Mouse (Mus musculus) kidney, postnatal 36 days (tissue): ENCODE measurements at regions not wholly inside any gene's neighbourhood (a gene's known extent, or its start where the extent isn't known, plus 50 kb on each side); places are given as distances from the start of the nearest gene placed in this dataset.
"Not testable (repeated sequence)": the region's sequence is repeated elsewhere in the genome, so short reads cannot be mapped to it uniquely, and the experiment has no call there.

Experiments used
- DNase-seq, 2 experiments: peaks; one replicate each; pipeline ENCODE4 v3.0.0; 2021 to 2022; ENCODE audit warnings: mixed read lengths in 2 of 2

DNA sequence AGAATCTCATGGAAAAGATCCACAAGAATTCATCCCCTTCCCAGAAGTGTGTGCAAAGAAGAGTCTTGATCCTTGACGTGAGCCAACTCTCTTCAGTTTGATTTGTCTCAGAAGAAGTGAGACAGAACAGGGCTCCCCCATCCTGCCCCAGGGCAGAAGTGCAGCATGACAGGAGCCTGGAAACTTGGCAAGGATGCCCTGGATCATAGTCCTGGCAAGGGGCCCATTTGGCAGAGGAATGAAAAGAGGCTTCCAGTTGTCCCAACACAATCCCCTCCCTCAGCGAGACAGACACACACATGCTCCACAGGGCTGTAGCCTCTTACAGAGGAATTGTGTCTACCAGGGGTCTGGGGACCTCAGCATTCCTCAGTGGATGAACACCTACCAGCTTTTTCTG lies 102.7 kb downstream of the Ptpn20 start:
- DNase-seq = peak; percentile 90 to 93

DNA sequence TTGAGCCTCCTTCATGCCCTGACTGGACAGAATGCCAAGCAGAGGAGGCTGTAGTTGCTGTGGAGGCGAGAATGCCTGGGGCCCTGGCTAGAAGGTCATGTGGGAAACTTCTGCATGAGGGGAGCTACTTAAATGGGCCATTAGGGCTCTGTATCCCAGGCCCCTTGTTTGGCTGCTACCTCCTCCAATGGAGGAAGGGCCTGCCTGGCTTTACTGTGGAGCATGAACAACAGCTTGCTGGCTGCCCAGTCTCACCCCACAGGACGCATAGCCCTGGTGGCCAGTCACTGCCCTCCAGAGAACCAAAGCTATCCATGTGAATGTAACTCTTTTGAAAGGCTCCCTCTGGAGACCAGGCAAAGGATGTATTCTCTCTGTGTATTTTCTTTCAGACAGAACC lies 105.2 kb downstream of the Ptpn20 start:
- no peak for DNase-seq

DNA sequence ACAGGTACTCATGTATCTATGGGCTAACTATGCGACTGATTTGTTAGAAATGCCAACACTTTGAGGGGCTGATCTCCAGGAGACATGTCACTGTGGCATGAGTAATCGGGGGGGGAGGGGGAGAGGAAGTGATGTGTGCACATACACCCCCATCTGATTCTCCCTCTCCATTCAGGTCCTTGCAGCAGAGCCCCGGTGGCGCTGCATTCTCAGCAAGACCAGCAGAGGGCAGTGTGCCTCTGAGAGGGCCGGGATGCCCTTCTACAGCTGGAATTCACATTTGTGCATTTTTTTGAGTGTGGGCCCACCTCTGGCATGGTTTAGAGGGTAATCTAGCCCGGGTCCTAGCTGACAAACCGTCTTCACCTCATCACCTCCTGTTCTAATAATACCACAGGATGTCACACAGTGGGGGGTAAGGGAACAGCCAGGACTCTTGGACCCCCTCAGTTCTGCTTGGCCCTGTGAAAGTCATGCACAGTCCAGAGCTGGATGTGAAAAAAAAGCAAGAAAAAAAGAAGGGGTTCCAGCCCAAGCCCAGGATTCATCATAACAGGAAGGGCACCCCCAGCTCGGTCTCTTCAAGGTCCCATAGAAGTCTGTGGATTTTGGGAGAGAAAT lies 106.5 kb downstream of the Ptpn20 start:
- peak; percentile 76 to 91 for DNase-seq

DNA sequence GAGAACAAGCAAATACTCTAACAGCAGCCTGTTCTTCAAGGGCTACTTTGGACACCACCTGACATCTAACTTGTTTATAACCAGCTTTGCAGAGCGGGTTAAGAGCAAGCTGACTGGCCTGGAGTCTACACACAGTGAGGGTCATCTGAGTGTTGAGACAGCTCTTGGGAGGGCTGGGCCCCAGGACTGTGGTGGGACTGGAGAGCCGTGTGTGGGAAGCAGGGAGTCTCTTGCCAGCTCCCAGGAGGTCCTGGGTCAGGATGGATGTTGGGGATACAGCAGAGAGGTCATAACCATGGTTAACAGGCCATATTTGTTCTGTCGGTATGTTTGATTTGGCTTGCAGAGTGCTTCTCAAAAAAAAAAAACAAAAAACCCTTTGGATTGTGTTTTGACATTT lies 107.8 kb downstream of the Ptpn20 start:
- DNase-seq = peak; percentile 20 to 46

DNA sequence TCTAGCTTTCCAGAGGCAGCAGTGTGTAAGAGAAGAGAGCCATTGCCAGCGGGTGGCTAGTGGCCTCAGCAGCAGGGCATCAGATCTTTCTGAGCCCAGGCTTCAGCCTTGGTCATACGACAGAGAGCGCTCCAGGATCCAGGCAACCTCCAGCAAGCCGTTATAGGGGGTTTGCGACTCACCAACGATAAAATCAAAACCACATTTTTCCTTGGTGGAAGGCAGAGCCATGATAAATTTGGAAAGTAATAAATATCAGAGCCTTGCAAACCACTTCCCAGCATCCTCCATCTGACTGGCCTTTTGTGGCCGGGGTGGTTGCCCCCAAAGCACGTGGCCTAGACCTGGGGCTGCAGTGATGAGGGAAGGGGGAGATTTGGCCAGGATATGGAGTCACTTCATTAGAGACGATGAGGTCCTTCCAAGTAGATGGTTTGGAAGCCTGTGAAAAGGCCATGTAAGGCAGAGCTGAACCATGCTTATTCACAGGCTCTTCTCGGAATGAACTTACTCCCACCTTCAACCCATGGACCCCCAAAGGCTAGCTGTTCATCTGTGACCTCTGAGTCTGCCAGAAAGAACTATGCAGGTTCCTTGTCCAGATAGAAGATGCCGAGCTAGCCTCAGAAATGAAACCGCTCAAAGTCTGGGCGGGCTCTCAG lies 110.9 kb downstream of the Ptpn20 start:
- no peak for DNase-seq

DNA sequence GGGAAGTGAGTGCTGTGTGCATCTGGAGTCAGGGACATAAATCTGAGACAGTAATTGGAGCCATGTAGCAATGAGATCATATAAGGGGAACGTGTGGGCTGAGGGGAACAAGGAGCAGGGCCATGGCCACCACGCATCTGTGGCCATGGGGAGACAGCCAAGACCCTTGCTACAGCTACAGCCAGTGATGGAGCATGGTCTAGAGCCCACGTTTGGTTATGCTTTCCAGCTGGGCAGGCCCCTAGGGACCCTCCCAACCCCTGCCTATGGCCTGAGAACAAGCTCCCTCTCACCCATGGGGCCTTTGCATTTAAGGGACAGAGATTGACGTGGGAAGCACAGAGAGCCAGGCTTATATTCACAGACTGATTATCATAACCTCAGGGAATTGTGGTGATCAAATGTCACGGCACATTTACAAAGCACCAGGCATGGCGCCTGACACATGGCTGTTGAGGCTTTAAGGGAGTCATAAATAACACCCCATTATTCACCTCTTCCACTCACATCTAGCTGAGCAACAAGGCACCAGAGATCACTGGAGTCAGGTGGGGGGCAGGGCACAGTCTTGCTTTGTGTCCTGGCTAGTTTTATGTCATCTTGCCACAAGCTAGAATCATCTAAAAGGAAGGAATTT lies 118.8 kb downstream of the Ptpn20 start:
- DNase-seq = no peak

DNA sequence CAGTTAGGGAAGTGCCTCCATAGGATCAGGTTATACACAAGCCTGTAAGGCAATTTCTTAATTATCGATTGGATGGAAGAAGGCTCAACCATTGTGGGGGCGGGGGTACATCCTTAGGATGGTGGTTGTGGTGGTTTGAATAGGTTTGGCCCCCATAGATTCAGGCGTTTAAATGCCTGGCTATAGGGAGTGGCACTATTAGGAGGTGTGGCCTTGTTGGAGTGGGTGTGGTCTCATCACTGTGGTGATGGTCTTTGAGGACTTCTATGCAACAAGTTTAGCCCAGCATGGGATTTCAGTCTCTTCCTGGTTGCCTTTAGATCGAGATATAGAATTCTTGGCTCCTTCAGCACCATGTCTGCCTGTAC lies 119.3 kb downstream of the Ptpn20 start:
- no peak for DNase-seq

DNA sequence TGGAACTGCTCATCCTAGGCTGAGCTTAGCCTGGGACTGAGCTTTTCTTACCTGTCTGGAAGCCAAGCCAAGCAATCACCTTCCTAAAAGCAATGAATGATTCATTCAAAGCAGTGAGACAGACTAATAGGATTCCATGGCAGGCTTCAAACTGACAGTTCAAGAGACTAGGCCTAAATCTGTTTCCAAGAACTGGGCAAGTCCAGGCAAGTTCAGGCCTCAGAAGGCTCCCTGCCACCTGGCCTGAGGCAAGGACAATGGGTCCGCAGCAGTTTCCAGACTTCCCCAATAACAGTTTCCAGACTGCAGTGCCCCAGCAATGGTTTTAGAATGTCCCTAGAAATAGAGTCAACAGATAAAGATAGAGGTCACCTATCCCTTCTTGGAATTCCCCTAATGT lies 123.5 kb downstream of the Ptpn20 start:
- no peak for DNase-seq

DNA sequence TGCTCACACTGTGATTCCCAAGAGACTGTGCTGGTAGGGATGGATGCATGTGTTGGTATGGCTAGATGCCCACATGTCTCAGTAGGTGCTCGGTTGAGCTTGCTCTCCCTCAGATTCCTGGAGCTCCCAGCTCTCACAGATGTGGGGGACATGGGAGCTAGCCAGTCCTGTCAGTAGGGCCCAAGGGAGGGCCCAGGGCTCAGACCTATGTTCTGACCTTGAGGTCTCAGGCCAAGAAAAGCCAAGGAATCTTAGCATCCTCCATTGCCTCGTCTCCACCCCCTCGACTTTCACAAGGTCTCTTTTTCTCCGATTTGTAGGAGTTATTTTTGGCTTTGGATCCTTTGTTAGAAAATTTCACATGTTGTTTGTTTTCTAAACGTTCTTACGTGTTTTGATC lies 130.6 kb downstream of the Ptpn20 start:
- peak in 1 of 2 experiments; percentile 34 for DNase-seq

DNA sequence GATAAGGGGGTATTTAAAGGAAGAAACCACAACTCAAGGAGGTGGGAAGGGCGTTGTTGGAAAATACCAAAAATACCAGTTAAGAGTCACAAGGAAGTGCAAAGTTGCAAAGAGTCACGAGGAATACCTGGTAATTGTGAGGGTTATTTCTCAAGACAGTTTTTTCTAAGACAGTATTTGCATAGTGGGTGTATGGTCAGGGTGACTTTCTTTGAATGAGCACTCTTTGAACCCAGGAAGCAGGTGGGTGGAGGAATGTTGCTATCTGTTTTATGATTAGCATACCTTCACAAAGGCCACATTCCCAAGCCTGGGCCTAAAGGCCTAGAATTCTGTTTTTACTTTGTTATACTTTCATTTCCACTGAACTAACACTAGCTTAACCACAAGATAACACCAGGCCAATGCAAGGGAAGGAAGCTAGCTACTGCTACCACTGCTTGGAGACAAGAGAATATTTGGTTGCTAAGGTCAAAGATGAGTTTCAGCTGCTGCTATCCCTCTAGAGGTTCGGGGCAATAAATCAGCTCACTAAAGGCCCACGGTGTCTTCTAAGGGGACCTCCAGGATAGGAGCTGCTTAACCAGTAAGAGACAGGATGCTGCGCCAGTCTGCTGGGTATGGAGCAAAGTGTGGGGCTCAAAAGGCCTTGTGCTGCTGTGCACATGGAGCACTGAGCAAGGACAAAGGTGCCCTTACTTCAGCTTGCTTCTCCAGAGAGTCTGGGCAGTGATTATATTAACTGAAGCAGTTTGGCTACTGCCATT lies 133.6 kb downstream of the Ptpn20 start:
- not testable (repeated sequence) for DNase-seq

DNA sequence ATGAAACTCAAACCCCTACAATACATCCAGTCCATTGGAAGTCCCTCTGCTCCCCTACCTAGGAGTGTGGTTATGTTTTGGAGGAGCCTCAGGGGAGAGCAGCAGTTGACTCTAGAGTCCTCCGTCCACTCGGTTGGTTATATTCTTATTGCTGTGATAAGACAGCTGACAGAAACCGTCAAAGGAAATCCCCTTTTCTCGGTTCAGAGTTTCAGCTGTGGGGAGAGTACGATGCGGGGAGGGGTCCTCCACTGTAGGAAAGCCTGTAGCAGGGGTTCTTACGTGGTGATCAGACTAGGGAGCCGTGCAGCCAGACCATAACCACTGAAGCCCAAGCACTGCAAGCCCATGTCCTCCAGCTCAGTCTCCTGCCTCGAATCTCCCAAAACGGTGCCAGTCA lies 137.5 kb downstream of the Ptpn20 start:
- no peak for DNase-seq

DNA sequence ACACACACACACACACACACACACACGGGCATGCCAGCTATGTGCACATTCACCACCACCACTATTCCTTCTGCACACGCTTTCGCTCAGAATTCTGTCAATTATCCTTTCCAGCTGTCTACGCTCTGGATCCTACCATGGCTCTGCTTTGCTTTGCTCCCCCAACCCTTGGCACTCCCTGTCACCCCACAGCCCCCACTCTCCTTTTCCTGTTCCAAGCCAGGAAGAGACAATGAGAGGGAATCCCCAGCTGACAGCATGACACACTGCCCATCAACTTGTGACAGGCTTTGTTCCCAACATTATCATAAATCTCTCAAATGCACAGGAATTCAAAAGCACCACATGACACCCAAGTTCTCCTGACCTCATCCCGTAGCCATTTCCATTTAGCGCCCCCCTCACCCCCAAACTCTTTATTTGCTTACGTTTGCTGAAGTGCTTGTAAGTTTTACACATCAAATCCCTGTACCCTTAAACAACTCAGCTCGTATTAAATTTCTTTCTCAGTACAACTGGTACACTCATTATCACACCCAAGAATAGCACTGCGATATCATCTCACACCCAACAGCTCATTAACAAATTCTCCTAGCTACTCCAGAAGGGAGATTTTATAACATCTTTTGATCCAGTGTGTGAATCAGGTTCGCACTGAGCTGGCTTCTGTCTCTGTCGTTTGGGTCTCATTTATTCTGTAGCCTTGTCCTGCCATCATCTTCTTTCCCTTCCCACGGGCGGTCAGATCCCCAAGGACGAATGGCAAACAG lies 140.3 kb downstream of the Ptpn20 start:
- no peak for DNase-seq

DNA sequence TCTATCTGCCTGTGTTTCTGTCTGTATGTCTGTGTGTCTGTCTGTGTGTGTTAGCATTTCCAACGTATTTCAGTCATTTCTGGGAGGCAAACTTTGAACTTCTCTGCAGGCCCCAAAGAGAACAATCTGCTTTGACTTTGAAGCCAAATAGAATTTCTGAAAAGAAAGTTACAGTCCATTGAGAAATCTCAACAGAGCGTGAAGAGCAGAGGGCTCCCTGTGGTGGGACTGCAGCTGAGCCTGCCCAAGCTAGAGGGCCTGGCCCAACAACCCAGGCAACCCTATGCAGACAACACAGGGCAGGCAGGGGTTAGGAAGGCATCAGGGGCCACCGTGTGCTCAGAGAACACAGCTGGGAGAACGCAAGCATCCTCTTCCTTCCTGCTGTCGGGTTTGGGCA lies 143.7 kb downstream of the Ptpn20 start:
- DNase-seq = peak; percentile 58 to 65

DNA sequence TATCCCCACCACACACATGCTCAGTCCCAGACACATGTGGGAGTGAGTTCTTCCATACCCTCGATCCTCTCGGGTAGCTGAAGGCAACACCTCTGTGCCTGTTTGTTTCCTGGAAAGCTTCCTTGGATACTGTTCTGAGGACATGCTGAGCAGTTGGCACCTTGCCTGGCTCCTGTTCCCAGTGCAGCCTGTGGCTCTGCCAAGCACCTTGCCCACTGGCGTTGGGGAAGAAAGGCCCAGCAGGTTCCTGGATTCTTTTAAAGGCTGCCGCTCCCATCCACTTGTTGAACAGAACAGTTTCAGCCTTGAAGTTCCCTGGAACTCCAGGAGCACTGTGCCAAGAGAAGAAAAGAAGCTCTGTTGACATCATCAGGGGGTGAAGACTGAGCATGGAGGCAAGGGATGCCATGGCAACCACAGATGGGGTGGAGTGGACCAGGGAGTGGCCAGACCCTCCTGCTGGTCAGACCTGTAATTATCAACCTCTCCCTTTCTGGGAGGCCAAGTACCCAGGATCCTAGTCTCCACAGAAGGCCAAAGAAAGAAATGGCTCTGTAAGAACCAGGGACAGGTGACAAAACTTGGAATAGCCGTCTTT lies 145.5 kb downstream of the Ptpn20 start:
- DNase-seq = peak; percentile 87 to 91

DNA sequence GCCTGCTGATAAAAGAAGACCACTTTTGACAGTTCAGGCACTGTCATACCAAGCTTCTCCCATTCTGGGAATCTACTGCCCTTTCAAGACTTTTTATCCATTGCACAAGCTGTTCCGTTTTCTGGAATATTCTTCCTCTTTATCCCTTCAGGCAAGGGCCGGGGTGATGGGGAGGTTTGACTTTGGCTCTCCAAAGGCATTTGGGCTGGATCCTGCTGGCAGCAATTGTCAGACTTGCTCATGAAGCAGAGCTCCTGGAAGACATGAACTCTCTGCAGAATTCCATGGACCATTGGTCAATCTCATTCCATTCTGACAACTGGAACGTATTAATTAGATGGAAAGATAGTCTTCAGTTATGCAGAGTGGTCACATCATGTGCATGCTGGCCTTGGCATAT lies 146.6 kb downstream of the Ptpn20 start:
- DNase-seq = no peak

DNA sequence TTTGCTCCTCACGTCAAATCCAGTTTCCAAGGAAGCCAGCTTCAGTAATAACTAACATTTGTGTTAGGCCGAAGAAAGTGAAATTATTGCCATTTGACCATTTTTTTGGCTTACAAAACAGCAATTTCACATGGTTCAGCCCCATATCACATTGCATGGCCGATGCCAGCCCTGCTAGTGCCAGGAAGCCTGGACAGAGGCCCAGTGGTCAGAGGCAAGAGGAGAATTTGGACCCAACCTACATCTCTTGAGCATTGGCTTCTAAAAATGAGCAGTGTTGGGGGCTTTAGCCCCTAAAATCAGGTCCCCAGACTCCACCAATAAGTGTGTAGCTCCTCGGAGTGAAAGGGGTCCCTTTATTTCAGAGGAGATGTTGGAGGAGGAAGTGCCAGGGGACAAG lies 157.2 kb downstream of the Ptpn20 start:
- no peak for DNase-seq

DNA sequence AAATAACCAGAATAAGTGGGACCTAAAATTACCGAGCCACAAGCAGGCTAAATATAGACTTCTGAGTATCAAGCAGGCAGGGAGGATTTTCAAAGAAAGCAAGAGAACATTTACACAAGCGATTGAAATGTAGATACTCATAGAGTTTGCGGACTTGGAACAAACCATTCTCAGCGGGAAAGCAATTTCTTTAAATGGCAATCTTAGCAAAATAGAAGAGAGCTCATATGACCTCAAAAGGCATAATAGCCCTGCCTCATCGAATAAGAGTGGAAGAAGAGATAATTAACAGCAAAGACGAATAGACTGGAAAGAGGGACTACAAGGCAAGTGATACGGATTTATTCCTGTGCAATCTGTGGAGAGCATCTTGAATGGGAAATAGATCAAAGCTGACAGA lies 163.7 kb upstream of the Gdf10 start:
- DNase-seq = no peak

DNA sequence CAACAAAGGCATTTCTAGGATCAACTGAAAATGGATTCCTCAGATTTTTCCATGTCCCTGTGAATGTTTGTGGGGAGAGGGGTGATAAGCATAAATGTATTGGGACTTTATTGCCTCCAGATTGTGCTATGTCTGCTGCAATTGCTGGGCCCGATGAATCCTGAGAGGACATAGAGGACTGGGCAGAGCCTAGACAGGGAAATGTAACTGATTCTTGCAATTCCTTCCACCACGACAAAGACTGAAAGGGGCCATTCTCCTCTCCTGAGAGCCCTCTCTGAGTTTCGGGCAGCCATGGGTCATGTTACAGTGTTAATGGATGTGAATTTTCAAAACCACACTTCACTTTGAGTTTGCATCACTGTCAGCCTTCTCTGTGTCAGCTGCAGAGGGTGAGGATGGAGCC lies 159.7 kb upstream of the Gdf10 start:
- no peak for DNase-seq

DNA sequence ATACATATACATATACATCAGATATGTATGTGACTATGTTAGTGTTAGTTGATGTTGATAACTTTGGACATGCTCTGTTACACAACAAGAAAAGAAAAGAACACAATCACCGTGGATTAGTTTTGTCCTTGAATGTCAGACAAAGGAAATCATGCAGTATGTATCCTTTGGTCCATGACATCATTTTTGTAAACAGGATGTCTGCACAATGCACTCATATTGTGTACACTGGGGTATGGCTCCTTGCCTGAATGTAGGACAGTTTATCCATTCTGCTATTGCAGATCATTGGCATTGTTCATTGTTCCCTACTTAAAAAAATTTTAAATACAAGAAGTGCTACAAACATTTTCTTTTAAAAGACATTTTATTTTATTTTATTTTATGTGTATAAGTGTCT lies 157.6 kb upstream of the Gdf10 start:
- DNase-seq = no peak

DNA sequence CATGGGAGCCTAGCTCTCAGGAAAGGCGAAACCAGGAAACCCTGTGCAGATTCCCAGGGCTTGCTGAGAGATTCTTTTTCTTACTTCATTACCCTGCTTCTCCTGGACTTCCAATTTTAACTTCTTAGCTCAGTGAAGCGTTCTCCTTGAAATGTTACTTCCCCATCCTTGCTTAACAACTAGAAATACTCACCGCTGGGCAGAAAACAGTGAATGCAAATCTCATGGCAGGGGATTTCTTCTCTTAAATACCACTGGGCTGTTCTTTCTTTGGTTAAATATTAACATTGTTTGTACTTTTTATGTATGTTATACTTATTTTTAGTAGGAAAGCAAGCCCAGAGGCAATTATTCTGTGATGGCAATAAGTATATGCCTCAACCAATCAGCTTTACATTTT lies 151.0 kb upstream of the Gdf10 start:
- DNase-seq = no peak

DNA sequence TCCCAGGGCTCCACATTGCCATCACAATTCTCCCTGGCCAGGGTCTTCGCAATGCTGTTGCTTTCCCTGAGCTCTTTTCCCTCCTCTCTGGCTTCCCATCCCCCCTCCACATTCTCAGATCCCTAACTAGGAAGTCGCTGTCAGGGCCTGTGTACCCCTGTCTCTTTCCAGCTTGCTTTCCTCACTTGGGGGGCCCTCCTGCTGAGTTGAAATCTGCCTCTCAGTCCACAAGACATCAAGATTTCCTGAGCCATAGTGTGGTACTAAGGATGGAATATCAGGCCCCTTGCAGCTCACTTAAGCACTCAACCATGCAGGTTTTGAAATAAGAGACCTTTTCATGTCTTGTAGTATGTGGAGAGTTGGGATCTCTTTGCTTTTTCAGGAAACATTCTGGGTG lies 133.8 kb upstream of the Gdf10 start:
- DNase-seq = no peak

DNA sequence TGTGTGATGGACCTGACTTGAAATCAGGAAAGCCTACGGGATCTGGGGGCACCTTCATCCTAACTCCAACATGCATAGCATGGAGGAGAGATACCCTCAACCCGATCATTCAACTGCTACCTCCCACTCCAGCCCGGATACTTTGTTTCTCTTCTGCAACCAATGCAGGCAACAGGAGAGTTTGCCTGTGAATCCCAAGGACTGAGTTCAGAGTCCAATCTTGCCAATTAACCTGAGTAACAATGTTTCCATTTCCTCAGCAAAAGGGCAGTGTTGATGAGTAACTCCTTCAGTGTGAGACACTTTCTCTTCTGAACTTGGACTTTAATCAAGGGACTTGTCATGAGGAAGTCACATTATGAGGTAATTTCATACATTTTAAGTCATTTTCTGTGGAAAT lies 129.1 kb upstream of the Gdf10 start:
- DNase-seq = peak; percentile 39 to 87
